Mouse (Mus musculus): ENCODE measurements around the gene Bhlha15. TPM values are rescaled to one million over a fixed set of nuclear protein-coding genes. Genes with fewer than 3 reads are reported as not detected.
A peak's percentile ranks its signal among the peaks of the same experiment; 100 is the strongest.

The Bhlha15 gene
- total and polyA plus RNA-seq, 3 experiments: 4.1 to 4.3 TPM; not detected in 1

DNA sequence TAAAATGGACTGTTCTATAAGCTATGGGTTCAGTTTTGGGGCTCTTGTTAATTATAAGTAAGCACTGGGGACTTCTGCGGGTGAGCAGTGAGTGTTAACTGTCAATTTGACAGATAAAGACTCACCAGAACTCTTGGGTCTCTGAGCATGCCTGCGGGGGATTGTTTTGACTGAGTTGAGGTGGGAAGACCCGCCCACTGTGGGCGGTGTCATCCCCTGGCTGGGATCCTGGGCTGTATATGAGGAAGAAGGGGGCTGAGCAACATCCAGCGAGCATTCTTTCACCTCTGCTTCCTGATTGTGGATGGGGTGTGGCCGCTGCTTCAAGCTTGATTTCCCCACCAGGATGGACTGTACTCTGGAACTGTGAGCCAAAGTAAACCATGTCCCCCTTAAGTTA is 44.1 kb downstream of the Bhlha15 start:
- H3K36me3 ChIP-seq (ENCODE audit: control insufficient read depth in 1 of 2, insufficient read depth in 2 of 2, low read length in 2 of 2): peaks cover 0 to 6% of the 10 kb centered on the region in 2 experiments; a peak in 2 of 4 replicates
- H3K27ac ChIP-seq (ENCODE audit: control insufficient read depth, low read depth, low read length): no peak overlapping the region
- peaks cover 0 to 14% of the 10 kb centered on the region in 2 experiments; a peak in 2 of 4 replicates for H3K4me1 ChIP-seq (ENCODE audit: control insufficient read depth in 1 of 2, insufficient read depth in 2 of 2, low read length in 2 of 2)
- H3K4me3 ChIP-seq (ENCODE audit: control insufficient read depth in 1 of 2, insufficient read depth in 1 of 2, low read depth in 2 of 2, low read length in 2 of 2): peak overlapping the region; percentile 3 to 56; a peak in 3 of 4 replicates
- peak; percentile 90 for DNase-seq (ENCODE audit: low read depth, low spot score)
- H3K27me3 ChIP-seq (ENCODE audit: control insufficient read depth in 1 of 2, insufficient read depth in 2 of 2, low read length in 2 of 2): no peaks in the 10 kb centered on the region
- H3K9me3 ChIP-seq (replicated peaks; ENCODE audit: insufficient read depth, low read length): no peaks in the 10 kb centered on the region
- no peak overlapping the region for H3K9ac ChIP-seq (ENCODE audit: control insufficient read depth, low read depth, low read length, poor library complexity, severe bottlenecking)
- H3K79me2 ChIP-seq (ENCODE audit: control insufficient read depth, insufficient read depth, low read length, poor library complexity): no peaks in the 10 kb centered on the region
- TF ChIP-seq TBP (IDR thresholded peaks at IDR 0.05; ENCODE audit: low read depth, low read length): 0 out of 2 replicates have a peak, but pooled peaks have one; percentile 36
- peak; percentile 58 for TF ChIP-seq MAX (IDR thresholded peaks at IDR 0.05; ENCODE audit: low read length)
- TF ChIP-seq KAT2A (conservative IDR thresholded peaks at IDR 0.05; ENCODE audit: low read depth, low read length): no peak
- TF ChIP-seq UBTF (IDR thresholded peaks at IDR 0.05; ENCODE audit: borderline replicate concordance, insufficient read depth, low read depth, low read length): no peak
- no peak for TF ChIP-seq CHD1 (IDR thresholded peaks at IDR 0.05; ENCODE audit: low read depth, low read length)
- TF ChIP-seq NRF1 (IDR thresholded peaks at IDR 0.05; ENCODE audit: insufficient read depth, low read depth, low read length, poor library complexity, severe bottlenecking): peak; percentile 68
- no peak for TF ChIP-seq TCF12 (IDR thresholded peaks at IDR 0.05; ENCODE audit: low read depth, low read length)
- TF ChIP-seq TAL1 (IDR thresholded peaks at IDR 0.05; ENCODE audit: low read length): no peak
- no peak for TF ChIP-seq ZNF384 (IDR thresholded peaks at IDR 0.05; ENCODE audit: low read depth, low read length)
- peak; percentile 89 for TF ChIP-seq MXI1 (IDR thresholded peaks at IDR 0.05; ENCODE audit: low read depth, low read length)
- TF ChIP-seq POLR2AphosphoS5 (IDR thresholded peaks at IDR 0.05; ENCODE audit: borderline replicate concordance, low read depth, low read length): no peak
- TF ChIP-seq SMC3 (IDR thresholded peaks at IDR 0.05; ENCODE audit: low read depth, low read length): no peak
- no peak for TF ChIP-seq USF1 (IDR thresholded peaks at IDR 0.05; ENCODE audit: low read depth, low read length)
- TF ChIP-seq RAD21 (IDR thresholded peaks at IDR 0.05; ENCODE audit: low read depth, low read length): no peak
- no peak for TF ChIP-seq MEF2A (IDR thresholded peaks at IDR 0.05; ENCODE audit: extremely low read depth, insufficient replicate concordance, low read depth, low read length, poor library complexity, severe bottlenecking)
- TF ChIP-seq GATA1 (IDR thresholded peaks at IDR 0.05; ENCODE audit: low read depth, low read length): 0 out of 2 replicates have a peak, but pooled peaks have one; percentile 20
- peak; percentile 76 for TF ChIP-seq ELF1 (IDR thresholded peaks at IDR 0.05; ENCODE audit: low read depth, low read length)
- TF ChIP-seq JUND (IDR thresholded peaks at IDR 0.05; ENCODE audit: low read depth, low read length): no peak
- TF ChIP-seq EP300 (IDR thresholded peaks at IDR 0.05; ENCODE audit: low read depth in 1 of 2, low read length in 2 of 2): peak in 1 of 2 experiments; percentile 20; a peak in 1 of 4 replicates
- peak; percentile 10; the same call in 1 of the 2 replicates for TF ChIP-seq ETS1 (IDR thresholded peaks at IDR 0.05; ENCODE audit: low read depth, low read length)
- no peak for TF ChIP-seq POLR2A (IDR thresholded peaks at IDR 0.05; ENCODE audit: control insufficient read depth in 1 of 2, insufficient read depth in 1 of 2, low read depth in 1 of 2, low read length in 2 of 2, poor library complexity in 1 of 2)
- TF ChIP-seq GABPA (IDR thresholded peaks at IDR 0.05; ENCODE audit: low read depth, low read length): no peak
- no peak for TF ChIP-seq E2F4 (IDR thresholded peaks at IDR 0.05; ENCODE audit: borderline replicate concordance, low read depth, low read length)
- TF ChIP-seq SIN3A (IDR thresholded peaks at IDR 0.05; ENCODE audit: low read length): peak; percentile 83
- no peak for TF ChIP-seq ZMIZ1 (IDR thresholded peaks at IDR 0.05; ENCODE audit: low read depth, low read length)
- TF ChIP-seq BHLHE40 (IDR thresholded peaks at IDR 0.05; ENCODE audit: borderline replicate concordance, low read depth, low read length): no peak
- TF ChIP-seq MAZ (IDR thresholded peaks at IDR 0.05; ENCODE audit: low read depth, low read length): 0 out of 2 replicates have a peak, but pooled peaks have one; percentile 52
- TF ChIP-seq HCFC1 (IDR thresholded peaks at IDR 0.05; ENCODE audit: low read depth, low read length): 0 out of 2 replicates have a peak, but pooled peaks have one; percentile 35
- TF ChIP-seq USF2 (IDR thresholded peaks at IDR 0.05; ENCODE audit: borderline replicate concordance in 1 of 2, insufficient read depth in 1 of 2, low read depth in 1 of 2, low read length in 2 of 2): no peak
- TF ChIP-seq CTCF (IDR thresholded peaks at IDR 0.05 in 2 of 3, conservative IDR thresholded peaks at IDR 0.05 in 1 of 3; ENCODE audit: control insufficient read depth in 1 of 3, insufficient read depth in 1 of 3, low read depth in 2 of 3, low read length in 3 of 3, poor library complexity in 1 of 3, severe bottlenecking in 1 of 3): no peak
- TF ChIP-seq MAFK (IDR thresholded peaks at IDR 0.05; ENCODE audit: borderline replicate concordance, low read depth, low read length): no peak
- TF ChIP-seq MYB (IDR thresholded peaks at IDR 0.05; ENCODE audit: low read depth, low read length): no peak
- TF ChIP-seq ZKSCAN1 (IDR thresholded peaks at IDR 0.05; ENCODE audit: low read depth, low read length): no peak
- TF ChIP-seq NELFE (IDR thresholded peaks at IDR 0.05; ENCODE audit: low read depth, low read length): no peak
- TF ChIP-seq CHD2 (IDR thresholded peaks at IDR 0.05; ENCODE audit: low read length): no peak
- no peak for TF ChIP-seq RCOR1 (IDR thresholded peaks at IDR 0.05; ENCODE audit: low read depth, low read length)
- TF ChIP-seq ZC3H11A (IDR thresholded peaks at IDR 0.05; ENCODE audit: low read depth, low read length): no peak
- TF ChIP-seq POLR2AphosphoS2 (IDR thresholded peaks at IDR 0.05; ENCODE audit: low read length): no peak

Measured in MEL (cell line).